In genomic region chr2:103347417-103347891, GRCm38 (mm10) we compare ENCODE assay signal across 8 mouse cellular contexts. TPM values are rescaled to one million over a fixed set of nuclear protein-coding genes. Genes with fewer than 3 reads are reported as not detected.
DNase-seq lines count a peak whose midpoint lies in the region; ATAC-seq and TF ChIP-seq lines count a peak whose summit lies in the region.

No protein-coding gene starts in this region.

- no peaks in the 10 kb centered on the region for H3K36me3 ChIP-seq in liver, embryonic 11.5 days (ENCODE audit: control insufficient read depth, insufficient read depth, low read length)
- no peaks in the 10 kb centered on the region for H3K36me3 ChIP-seq in heart, embryonic 13.5 days
- no peaks in the 10 kb centered on the region for H3K36me3 ChIP-seq in kidney, embryonic 16.5 days (ENCODE audit: insufficient read depth, low read length)
- H3K36me3 ChIP-seq in liver, adult 2 months (ENCODE audit: control insufficient read depth, insufficient read depth, low read length): no peaks in the 10 kb centered on the region
- no peaks in the 10 kb centered on the region for H3K36me3 ChIP-seq in stomach, embryonic 14.5 days (ENCODE audit: control insufficient read depth, insufficient read depth, low read length)

- TF ChIP-seq CTCF in liver, adult 2 months (IDR thresholded peaks at IDR 0.05; ENCODE audit: low read depth, low read length): peak; percentile 54

- DNase-seq in liver: peak; percentile 22
- DNase-seq in liver, embryonic 11.5 days (ENCODE audit: low spot score): no peak
- peak; percentile 81 for DNase-seq in embryo, embryonic 11 days
- DNase-seq in liver, adult 2 months (ENCODE audit: extremely low read depth, low read depth, low spot score): peak; percentile 72
- DNase-seq in naive thymus-derived CD4-positive, alpha-beta T cell, adult 2 months (ENCODE audit: low read depth): peak; percentile 25

- H3K9ac ChIP-seq in liver, embryonic 11.5 days (ENCODE audit: low read depth, low read length): no peak overlapping the region
- peak overlapping the region; percentile 68 for H3K9ac ChIP-seq in heart, embryonic 13.5 days
- no peak overlapping the region; the same call in 1 of the 2 replicates for H3K9ac ChIP-seq in kidney, embryonic 16.5 days (replicated peaks; ENCODE audit: low read length)
- H3K9ac ChIP-seq in liver, adult 2 months (ENCODE audit: low read depth, low read length): no peak overlapping the region
- H3K9ac ChIP-seq in stomach, embryonic 14.5 days (replicated peaks; ENCODE audit: low read depth, low read length): no peak overlapping the region

- H3K79me2 ChIP-seq in liver, adult 2 months (ENCODE audit: control insufficient read depth, insufficient read depth, low read length): no peaks in the 10 kb centered on the region

- no peaks in the 10 kb centered on the region for H3K27me3 ChIP-seq in liver, embryonic 11.5 days (replicated peaks; ENCODE audit: control insufficient read depth, insufficient read depth, low read length)
- H3K27me3 ChIP-seq in heart, embryonic 13.5 days (replicated peaks): peaks cover 6% of the 10 kb centered on the region; the same call in 1 of the 2 replicates
- H3K27me3 ChIP-seq in kidney, embryonic 16.5 days (ENCODE audit: insufficient read depth, low read length): no peaks in the 10 kb centered on the region
- H3K27me3 ChIP-seq in liver, adult 2 months (ENCODE audit: control insufficient read depth, insufficient read depth, low read length): no peaks in the 10 kb centered on the region
- no peaks in the 10 kb centered on the region for H3K27me3 ChIP-seq in stomach, embryonic 14.5 days (ENCODE audit: control insufficient read depth, insufficient read depth, low read length)

- ATAC-seq in liver, embryonic 11.5 days (replicated peaks; ENCODE audit: low FRiP score): no peak
- no peak for ATAC-seq in heart, embryonic 13.5 days (ENCODE audit: extremely low read depth, insufficient number of reproducible peaks, low FRiP score, low TSS enrichment)
- ATAC-seq in kidney, embryonic 16.5 days (ENCODE audit: low FRiP score, low TSS enrichment): no peak
- peak; percentile 33; the same call in 1 of the 2 replicates for ATAC-seq in stomach, embryonic 14.5 days (ENCODE audit: insufficient number of reproducible peaks, insufficient read depth, low FRiP score, low read depth)

- no peak overlapping the region for H3K4me3 ChIP-seq in liver, embryonic 11.5 days (ENCODE audit: low read depth, low read length)
- H3K4me3 ChIP-seq in heart, embryonic 13.5 days: no peak overlapping the region
- H3K4me3 ChIP-seq in kidney, embryonic 16.5 days (ENCODE audit: low read length): no peak overlapping the region
- no peak overlapping the region for H3K4me3 ChIP-seq in liver, adult 2 months (ENCODE audit: insufficient read depth, low read depth, low read length)
- H3K4me3 ChIP-seq in stomach, embryonic 14.5 days (ENCODE audit: low read depth, low read length): no peak overlapping the region

- H3K27ac ChIP-seq in liver, embryonic 11.5 days (ENCODE audit: low read depth, low read length): no peak overlapping the region
- no peak overlapping the region for H3K27ac ChIP-seq in heart, embryonic 13.5 days (replicated peaks)
- no peak overlapping the region for H3K27ac ChIP-seq in kidney, embryonic 16.5 days (ENCODE audit: low read length)
- H3K27ac ChIP-seq in liver, adult 2 months (replicated peaks; ENCODE audit: insufficient read depth, low read depth, low read length): no peak overlapping the region
- H3K27ac ChIP-seq in stomach, embryonic 14.5 days (ENCODE audit: low read length): no peak overlapping the region

- no peak for TF ChIP-seq POLR2A in liver, adult 2 months (IDR thresholded peaks at IDR 0.05; ENCODE audit: extremely low read depth, insufficient read depth, low read length)

- H3K4me2 ChIP-seq in liver, embryonic 11.5 days: no peak overlapping the region
- peak overlapping the region; percentile 55 for H3K4me2 ChIP-seq in heart, embryonic 13.5 days
- H3K4me2 ChIP-seq in kidney, embryonic 16.5 days (replicated peaks; ENCODE audit: low read depth, low read length): 0 out of 2 replicates have a peak overlapping the region, but pooled peaks have one; percentile 2
- no peak overlapping the region; the same call in 1 of the 2 replicates for H3K4me2 ChIP-seq in stomach, embryonic 14.5 days (replicated peaks; ENCODE audit: low read depth, low read length)

- no peaks in the 10 kb centered on the region for H3K9me3 ChIP-seq in liver, embryonic 11.5 days (ENCODE audit: control insufficient read depth, low read length)
- no peaks in the 10 kb centered on the region for H3K9me3 ChIP-seq in heart, embryonic 13.5 days
- no peaks in the 10 kb centered on the region for H3K9me3 ChIP-seq in kidney, embryonic 16.5 days (ENCODE audit: low read length)
- no peaks in the 10 kb centered on the region for H3K9me3 ChIP-seq in stomach, embryonic 14.5 days (ENCODE audit: control insufficient read depth, low read depth, low read length)

- no peaks in the 10 kb centered on the region for H3K4me1 ChIP-seq in liver, embryonic 11.5 days (replicated peaks; ENCODE audit: control insufficient read depth, insufficient read depth, low read length)
- peaks cover 4% of the 10 kb centered on the region for H3K4me1 ChIP-seq in heart, embryonic 13.5 days
- H3K4me1 ChIP-seq in kidney, embryonic 16.5 days (ENCODE audit: insufficient read depth, low read length): no peaks in the 10 kb centered on the region
- H3K4me1 ChIP-seq in liver, adult 2 months (ENCODE audit: control insufficient read depth, insufficient read depth, low read length): no peaks in the 10 kb centered on the region
- no peaks in the 10 kb centered on the region for H3K4me1 ChIP-seq in stomach, embryonic 14.5 days (ENCODE audit: control insufficient read depth, insufficient read depth, low read length)

- 4% methylated on average over 5 of the region's 5 CpGs for WGBS in liver, embryonic 11.5 days
- 1% methylated on average over 5 of the region's 5 CpGs for WGBS in heart, embryonic 13.5 days
- 33% methylated on average over 5 of the region's 5 CpGs for WGBS in kidney, embryonic 16.5 days
- 2% methylated on average over 5 of the region's 5 CpGs for WGBS in liver, adult 2 months
- 2% methylated on average over 5 of the region's 5 CpGs for WGBS in stomach, embryonic 14.5 days

RNA-seq across cellular contexts. Expression of gene Ehf, which starts 44.4 kb away (rescaled TPM):
- polyA plus RNA-seq in liver, embryonic 11.5 days (2014; fragmentation: Nextera tagmentation; extraction: Ambion mirVana): 0.11 and 0.26 TPM in 2 replicates
- 0.09 and 0.14 TPM in 2 replicates for polyA plus RNA-seq in heart, embryonic 13.5 days (2015; fragmentation: Nextera tagmentation; extraction: Ambion mirVana)
- 25.7 and 29.0 TPM in 2 replicates for polyA plus RNA-seq in kidney, embryonic 16.5 days (2015; fragmentation: Nextera tagmentation; extraction: Ambion mirVana)
- 0.74 and 0.94 TPM in 2 replicates for total RNA-seq in liver, adult 2 months (2014; rRNA removed)
- polyA plus RNA-seq in liver, adult 2 months (2012; rRNA removed): 0.40 and 0.49 TPM in 2 replicates
- 18.2 and 28.1 TPM in 2 replicates for polyA plus RNA-seq in stomach, embryonic 14.5 days (2014; fragmentation: Nextera tagmentation; extraction: Ambion mirVana)

Comparison
In these comparisons a context has a peak if more than half of its experiments do, and no peak if none do; other contexts are left out.
1. H3K4me2 ChIP-seq: peak in heart, embryonic 13.5 days (single experiment) and kidney, embryonic 16.5 days (single experiment); none in liver, embryonic 11.5 days (single experiment) and stomach, embryonic 14.5 days (single experiment).
2. RNA of gene Ehf, which starts 44.4 kb away (polyA plus RNA-seq): 25.7 to 29.0 TPM in kidney, embryonic 16.5 days and 18.2 to 28.1 TPM in stomach, embryonic 14.5 days; 0.40 to 0.49 TPM in liver, adult 2 months, 0.11 to 0.26 TPM in liver, embryonic 11.5 days and 0.09 to 0.14 TPM in heart, embryonic 13.5 days; every median in the first group is over 10 times any median in the second.